Comparison of ENCODE assay signal across 8 mouse cellular contexts in genomic region chr1:85894231-85894747, GRCm38 (mm10). TPM values are rescaled to one million over a fixed set of nuclear protein-coding genes. Genes with fewer than 3 reads are reported as not detected.
DNase-seq lines count a peak whose midpoint lies in the region; ATAC-seq lines count a peak whose summit lies in the region.

Itm2c (plus strand) TSS chr1:85894281.

- no peaks in the 10 kb centered on the region for H3K9me3 ChIP-seq in hindbrain, embryonic 12.5 days (replicated peaks)

- H3K4me3 ChIP-seq in hindbrain, embryonic 12.5 days, result peak within 1 kb of the TSS; percentile 85

- H3K4me2 ChIP-seq in hindbrain, embryonic 12.5 days (replicated peaks), result peak within 1 kb of the TSS; percentile 80

- peak within 1 kb of the TSS; percentile 92 for H3K9ac ChIP-seq in hindbrain, embryonic 12.5 days

- under 1% methylated on average over 35 of the region's 35 CpGs for WGBS in hindbrain, embryonic 12.5 days

- no peaks in the 10 kb centered on the region for H3K27me3 ChIP-seq in hindbrain, embryonic 12.5 days

- peak; percentile 91 for DNase-seq in NIH3T3 (ENCODE audit: low read depth)
- peak; percentile 92 for DNase-seq in cerebellum, postnatal 14 days
- peak; percentile 84 to 88 for DNase-seq in frontal cortex, postnatal 14 days (ENCODE audit: low spot score in 2 of 2)
- peak; percentile 86 to 90 for DNase-seq in layer of hippocampus, postnatal 10 days (ENCODE audit: low spot score in 2 of 2)
- DNase-seq in lung, postnatal 10 days, result peak; percentile 97
- DNase-seq in ovary, postnatal 14 days (ENCODE audit: low spot score), result peak; percentile 78
- peak; percentile 86 to 87 for DNase-seq in thymus, postnatal 36 days

- H3K36me3 ChIP-seq in hindbrain, embryonic 12.5 days, result no peaks in the 10 kb centered on the region

- ATAC-seq in hindbrain, embryonic 12.5 days (ENCODE audit: low FRiP score), result peak; percentile 79

- H3K4me1 ChIP-seq in hindbrain, embryonic 12.5 days, result peaks cover 44% of the 10 kb centered on the region

- peak within 1 kb of the TSS; percentile 91 for H3K27ac ChIP-seq in hindbrain, embryonic 12.5 days

RNA-seq across cellular contexts. Expression of gene Itm2c, which starts in this region (rescaled TPM):
- 169 and 173 TPM in 2 replicates for polyA plus RNA-seq in hindbrain, embryonic 12.5 days (2016; fragmentation: Nextera tagmentation; extraction: Ambion mirVana)
- total RNA-seq in layer of hippocampus, postnatal 10 days (2021), result 100 to 1,000 TPM; 262 to 270 TPM

Comparison
In these comparisons a context has a peak if more than half of its experiments do, and no peak if none do; other contexts are left out.
1. Peak in every context shown above with its lines: DNase-seq, ATAC-seq, H3K4me3 ChIP-seq and H3K27ac ChIP-seq.